Mouse (Mus musculus) ZHBTc4 (cell line): ENCODE results near the gene Trmt2a.
"Not testable (repeated sequence)": the region's sequence is repeated elsewhere in the genome, so short reads cannot be mapped to it uniquely, and the experiment has no call there.

Experiments used
- DNase-seq: peaks from one replicate; pipeline ENCODE4 v3.0.0-alpha.2; 2011; ENCODE audit warnings: low read depth, low spot score

Gene Trmt2a

DNA sequence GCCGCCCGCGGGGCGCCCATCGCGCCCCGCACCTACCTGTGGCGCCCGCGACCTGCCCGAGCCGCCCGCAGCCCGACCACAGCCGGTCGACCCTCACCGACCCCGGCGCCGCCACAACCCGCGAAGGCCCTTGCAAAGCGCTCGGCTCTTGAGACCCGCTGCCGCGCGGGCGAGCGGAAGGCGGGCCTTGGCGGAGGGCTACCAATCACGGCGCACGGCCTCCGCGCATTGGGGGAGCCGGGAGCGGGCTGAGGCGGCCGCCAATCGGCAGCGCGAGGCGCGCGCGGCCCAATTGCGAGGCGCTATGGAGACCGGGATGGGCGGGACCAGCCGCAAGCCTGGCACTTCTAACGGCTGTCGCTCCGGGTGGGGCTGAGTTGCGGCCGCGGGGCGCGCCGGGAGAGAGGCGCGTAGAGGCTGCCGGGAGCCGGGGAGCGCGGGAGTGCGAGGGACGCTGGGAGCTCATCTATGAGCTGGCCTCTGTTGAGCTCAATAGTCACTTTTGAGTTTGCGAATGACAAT, 40.6 kb downstream of the Trmt2a start, which contains the start of gene Dgcr8:
TSS of gene Dgcr8 (minus strand) at position 180 of the 522 bp plus-strand sequence.
- DNase-seq = peak; percentile 99

DNA sequence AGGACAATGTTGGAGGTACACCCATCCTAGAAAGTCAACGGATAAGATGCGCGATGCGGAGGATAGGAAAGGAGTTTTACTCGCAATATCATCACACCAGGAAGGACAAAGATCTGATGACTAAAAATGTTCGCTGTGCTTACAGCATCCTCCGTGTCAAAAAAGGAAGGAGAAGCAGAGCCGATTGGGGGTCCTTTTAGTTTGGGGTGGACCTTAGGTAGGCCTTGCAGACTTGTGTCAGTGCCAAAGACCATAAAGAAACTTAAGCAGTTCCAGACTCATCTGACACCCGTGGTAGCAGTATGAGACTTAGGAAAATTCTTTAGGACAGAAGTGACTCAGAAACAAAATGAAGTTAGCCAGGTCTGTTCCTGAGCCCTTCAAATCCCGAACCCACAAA, 41.1 kb downstream of the Trmt2a start:
- DNase-seq = not testable (repeated sequence)
